Mouse (Mus musculus) left cerebral cortex, adult 6 months (tissue): ENCODE results near the gene Plppr3. TPM values are rescaled to one million over a fixed set of nuclear protein-coding genes. Genes with fewer than 3 reads are reported as not detected.

Source experiments
- long read RNA-seq, 2 experiments: library from polyadenylated mRNA; unstranded; transcript quantifications; one replicate each; pipeline ENCODE4 v2.0.0; 2019 to 2020
- polyA plus RNA-seq: library from polyadenylated mRNA; unstranded; fragments of <200 nt; fragmentation: Nextera tagmentation; gene quantifications from 2 replicates; pipeline ENCODE4 v1.2.3, GENCODE M21; 2021

Gene Plppr3
- 33.9 and 47.5 TPM in 2 replicates for polyA plus RNA-seq
- long read RNA-seq, experiment 1, transcript Plppr3-201 (7 exons, 2,766 nt) = major isoform, 101 of 169 reads
- long read RNA-seq, experiment 1, transcript Plppr3-206 (6 exons, 2,843 nt) = minor isoform, 28 of 169 reads
- long read RNA-seq, experiment 1, partial matches to known transcripts = 19 of 169 reads
- long read RNA-seq, experiment 1, other reads (novel, unspliced or antisense) = 21 of 169 reads
- long read RNA-seq, experiment 2, transcript Plppr3-201 (7 exons, 2,766 nt) = major isoform, 10 of 29 reads
- long read RNA-seq, experiment 2, partial matches to known transcripts = 10 of 29 reads
- long read RNA-seq, experiment 2, other reads (novel, unspliced or antisense) = 9 of 29 reads

DNA sequence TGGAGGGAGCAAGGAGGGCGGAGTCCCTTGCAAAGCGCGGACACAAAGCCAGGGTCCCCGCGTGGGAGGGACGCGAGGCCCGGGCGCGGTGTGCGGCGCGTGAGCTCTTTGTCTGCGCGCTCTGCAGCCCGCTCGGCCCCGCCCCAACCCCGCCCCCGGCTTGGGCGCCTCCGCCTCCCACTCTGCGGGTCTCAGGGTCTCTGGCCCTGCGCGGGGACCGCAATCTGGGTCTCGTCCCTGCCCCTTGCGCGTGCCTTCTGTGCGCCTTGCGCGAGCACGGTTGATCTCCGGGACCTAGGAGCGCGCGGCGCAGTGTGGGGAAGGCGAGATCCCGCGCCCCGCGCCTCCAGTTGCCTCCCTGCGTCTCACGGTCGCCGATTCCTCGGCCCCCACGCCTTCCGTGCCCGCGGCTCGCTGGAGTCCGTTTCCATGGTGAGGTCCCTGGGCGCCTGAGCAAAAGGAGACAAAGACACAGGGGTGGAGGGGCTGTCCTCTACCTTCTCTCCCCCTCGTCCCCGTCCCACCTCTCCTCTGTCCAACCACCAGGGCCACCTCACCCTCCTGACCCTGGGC, at the start of gene Plppr3, which contains the start of gene Prtn3:
TSS of gene Plppr3 (minus strand) at position 345 of the 573 bp plus-strand sequence.
TSS of gene Prtn3 (plus strand) at position 187 of the 573 bp plus-strand sequence.

GRCm38 (mm10) chr10:79920958-79921535, 46.6 kb upstream of the Plppr3 start, which contains the start of gene R3hdm4:
Gene R3hdm4, minus strand, starts transcription at chr10:79921208.

DNA sequence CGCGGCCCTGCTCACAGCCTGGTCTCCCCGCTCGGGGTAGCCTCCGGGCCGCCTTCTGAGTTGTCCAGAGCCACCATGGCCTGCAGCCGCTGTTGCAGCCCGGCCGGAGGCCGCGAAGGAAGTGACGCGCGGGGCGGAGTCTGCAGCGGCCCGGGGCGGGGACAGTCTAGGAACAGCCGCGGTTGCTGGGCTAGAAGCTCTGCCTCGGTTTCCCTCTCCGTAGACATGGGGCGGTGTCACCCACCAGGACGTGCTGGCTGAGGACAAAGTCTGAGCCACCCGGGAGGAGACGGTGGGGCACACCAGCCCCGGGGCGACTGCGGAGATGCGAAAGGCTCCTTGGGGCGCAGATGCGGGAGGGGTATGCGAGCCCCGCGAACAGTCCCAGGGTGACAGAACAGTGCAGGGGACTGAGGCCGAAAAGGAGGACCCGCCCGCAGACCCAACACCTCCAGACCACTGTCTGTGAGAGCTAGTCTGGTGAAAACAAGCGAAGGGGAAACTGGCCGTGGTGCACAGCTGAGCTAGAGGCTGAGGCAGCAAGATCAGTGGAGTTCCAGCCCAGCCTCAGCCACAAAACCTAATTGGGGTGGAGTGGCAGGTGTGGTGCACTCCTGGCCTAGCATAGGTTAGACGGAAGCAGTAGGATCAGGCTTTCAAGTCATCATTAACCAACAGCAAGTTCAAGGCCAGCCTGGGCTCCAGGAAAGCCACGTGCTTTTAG, 42.5 kb upstream of the Plppr3 start, which contains the start of gene Kiss1r:
TSS of gene Kiss1r (plus strand) at position 164 of the 724 bp plus-strand sequence.

GRCm38 (mm10) chr10:79910556-79910955, 36.1 kb upstream of the Plppr3 start, which contains the start of gene Gm26602:
Gene Gm26602, plus strand, starts transcription at chr10:79910856.

GRCm38 (mm10) chr10:79908167-79909091, 34.0 kb upstream of the Plppr3 start, which contains the start of gene Med16:
Gene Med16, minus strand, starts transcription at chr10:79908923.

GRCm38 (mm10) chr10:79890670-79891069, 16.2 kb upstream of the Plppr3 start, which contains the start of gene Cfd:
Gene Cfd, plus strand, starts transcription at chr10:79890853.

DNA sequence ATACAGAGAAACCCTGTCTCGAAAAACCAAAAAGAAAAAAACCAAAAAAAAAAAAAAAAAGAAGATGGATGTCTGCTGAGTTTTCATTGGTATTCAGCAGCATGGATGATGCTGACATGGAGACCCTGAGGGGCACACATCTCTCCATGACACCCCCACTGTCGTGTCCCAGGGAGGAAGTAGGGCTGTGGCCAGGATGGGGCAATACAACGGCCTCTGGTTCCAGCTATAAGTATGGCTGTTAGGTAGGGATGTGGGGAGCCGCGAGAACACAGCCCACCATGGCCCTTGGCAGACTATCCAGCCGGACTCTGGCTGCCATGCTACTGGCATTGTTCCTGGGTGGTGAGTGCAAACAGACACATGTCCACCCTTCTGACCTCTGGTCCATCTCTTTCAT, 11.6 kb upstream of the Plppr3 start, which contains the start of gene Elane:
TSS of gene Elane (plus strand) at position 194 of the 400 bp plus-strand sequence.

DNA sequence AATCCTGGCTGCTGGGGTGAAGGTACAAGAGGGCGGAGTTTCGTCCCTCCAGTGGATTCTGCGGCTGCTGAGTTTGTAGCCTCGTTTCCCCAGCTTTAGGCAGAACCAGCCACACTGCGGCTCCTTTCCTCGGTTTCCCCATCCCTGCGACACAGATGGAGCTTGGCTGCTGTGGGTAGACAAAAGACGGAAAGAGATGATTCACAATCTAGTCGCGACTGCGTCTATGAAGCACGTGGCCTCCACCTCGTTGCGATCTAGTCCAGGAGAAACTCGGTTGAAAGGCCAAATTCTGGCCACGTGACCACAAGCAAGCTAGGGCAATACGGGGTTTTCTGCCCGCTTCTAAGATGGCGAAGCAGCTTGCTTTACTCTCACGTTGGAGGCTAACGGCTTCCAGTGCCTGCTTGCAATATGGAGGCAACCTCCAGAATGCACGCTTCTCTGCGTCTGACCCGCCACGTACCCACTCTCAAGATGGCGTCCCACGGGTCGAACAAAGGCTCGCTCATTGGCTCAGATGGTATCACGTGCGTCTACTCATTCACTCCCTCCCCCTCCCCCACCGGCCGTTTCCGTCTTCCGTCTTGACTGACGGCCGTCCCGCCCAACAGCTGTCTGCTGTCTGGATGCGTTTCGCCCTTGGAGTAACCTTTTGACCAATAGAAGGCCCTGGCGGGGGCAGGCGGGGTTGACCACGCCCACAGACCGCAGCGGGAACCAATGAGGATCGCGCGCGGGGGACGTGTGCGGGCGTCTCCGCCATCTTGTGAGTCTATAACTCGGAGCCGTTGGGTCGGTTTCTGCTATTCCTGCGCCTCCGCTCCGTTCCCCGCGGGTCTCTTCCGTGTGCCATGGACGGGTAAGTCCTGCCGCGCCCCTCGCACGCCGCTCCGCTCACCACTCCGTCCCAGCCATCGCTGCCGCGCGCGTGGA, 20.3 kb downstream of the Plppr3 start, which contains the start of gene Ptbp1:
TSS of gene Ptbp1 (plus strand) at position 568 of the 936 bp plus-strand sequence.

DNA sequence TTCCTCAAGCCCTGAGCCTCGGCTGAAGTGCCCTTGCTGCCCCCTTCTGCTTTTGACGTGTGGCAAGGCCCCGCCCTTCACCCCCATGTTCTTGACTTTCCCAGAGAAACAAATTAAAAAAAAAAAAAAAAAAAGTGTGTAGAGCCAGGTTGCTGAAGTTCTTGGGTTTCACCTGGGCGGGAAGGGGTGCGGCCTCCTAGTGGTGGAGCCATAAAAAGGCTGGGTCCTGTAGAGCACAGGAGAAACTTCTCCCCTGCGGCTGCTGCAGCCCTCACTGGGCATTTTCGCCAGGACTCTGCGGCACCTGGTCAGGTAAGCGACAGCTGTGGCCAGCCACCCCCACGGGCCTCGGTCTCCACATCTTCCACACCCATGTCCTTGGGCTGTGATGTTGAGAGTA, 53.7 kb downstream of the Plppr3 start, which contains the start of gene Misp:
TSS of gene Misp (plus strand) at position 208 of the 400 bp plus-strand sequence.

Other genes with a start within 250 kb of the Plppr3 start
- 2.0 and 14.5 TPM in 2 replicates for gene Shc2, start 236.7 kb downstream of the Plppr3 start, polyA plus RNA-seq
- 0.27 and 0.31 TPM in 2 replicates for gene Odf3l2, start 228.9 kb downstream of the Plppr3 start, polyA plus RNA-seq
- not detected in 2 replicates for gene Madcam1, start 210.1 kb downstream of the Plppr3 start, polyA plus RNA-seq
- 153 and 198 TPM in 2 replicates for gene Tpgs1, start 205.3 kb downstream of the Plppr3 start, polyA plus RNA-seq
- gene Cdc34, start 192.4 kb downstream of the Plppr3 start, polyA plus RNA-seq = 20.2 and 34.0 TPM in 2 replicates
- 0.33 and 0.59 TPM in 2 replicates for gene Gzmm, start 185.6 kb downstream of the Plppr3 start, polyA plus RNA-seq
- 1,192 and 1,209 TPM in 2 replicates for gene Bsg, start 170.1 kb downstream of the Plppr3 start, polyA plus RNA-seq
- gene Hcn2, start 158.0 kb downstream of the Plppr3 start, polyA plus RNA-seq = 2.8 and 11.0 TPM in 2 replicates
- gene Polrmt, start 128.1 kb downstream of the Plppr3 start, polyA plus RNA-seq = 16.1 and 23.3 TPM in 2 replicates
- gene Fgf22, start 119.6 kb downstream of the Plppr3 start, polyA plus RNA-seq = 5.9 and 7.2 TPM in 2 replicates
- 8.2 and 82.8 TPM in 2 replicates for gene Rnf126, start 107.7 kb downstream of the Plppr3 start, polyA plus RNA-seq
- 1.2 and 1.8 TPM in 2 replicates for gene Fstl3, start 97.4 kb downstream of the Plppr3 start, polyA plus RNA-seq
- gene Prss57, start 83.7 kb downstream of the Plppr3 start, polyA plus RNA-seq = 1.1 and 2.3 TPM in 2 replicates
- gene Palm, start 81.1 kb downstream of the Plppr3 start, polyA plus RNA-seq = 53.6 and 165 TPM in 2 replicates
- gene Misp, start 53.6 kb downstream of the Plppr3 start, polyA plus RNA-seq = 0.13 and 0.25 TPM in 2 replicates
- gene Ptbp1, start 20.2 kb downstream of the Plppr3 start, polyA plus RNA-seq = 15.2 and 16.7 TPM in 2 replicates
- gene Prtn3, start 158 bp downstream of the Plppr3 start, polyA plus RNA-seq = 5.8 and 7.2 TPM in 2 replicates
- not detected in 2 replicates for gene Elane, start 11.6 kb upstream of the Plppr3 start, polyA plus RNA-seq
- gene Cfd, start 16.2 kb upstream of the Plppr3 start, polyA plus RNA-seq = not detected in 2 replicates
- gene Med16, start 34.3 kb upstream of the Plppr3 start, polyA plus RNA-seq = 30.8 and 51.7 TPM in 2 replicates
- not detected in 2 replicates for gene Gm26602, start 36.2 kb upstream of the Plppr3 start, polyA plus RNA-seq
- 4.6 and 5.7 TPM in 2 replicates for gene Kiss1r, start 42.3 kb upstream of the Plppr3 start, polyA plus RNA-seq
- gene R3hdm4, start 46.6 kb upstream of the Plppr3 start, polyA plus RNA-seq = 220 and 307 TPM in 2 replicates
- gene Arid3a, start 52.4 kb upstream of the Plppr3 start, polyA plus RNA-seq = 1.3 and 1.9 TPM in 2 replicates
- gene Wdr18, start 85.5 kb upstream of the Plppr3 start, polyA plus RNA-seq = 71.4 and 97.3 TPM in 2 replicates
- 0.11 and 0.25 TPM in 2 replicates for gene Grin3b, start 96.1 kb upstream of the Plppr3 start, polyA plus RNA-seq
- gene Tmem259, start 109.7 kb upstream of the Plppr3 start, polyA plus RNA-seq = 15.5 and 16.3 TPM in 2 replicates
- 9.0 and 11.4 TPM in 2 replicates for gene Cnn2, start 114.0 kb upstream of the Plppr3 start, polyA plus RNA-seq
- gene Abca7, start 121.9 kb upstream of the Plppr3 start, polyA plus RNA-seq = 1.4 and 1.5 TPM in 2 replicates
- gene Arhgap45, start 142.0 kb upstream of the Plppr3 start, polyA plus RNA-seq = 1.1 and 1.3 TPM in 2 replicates
- gene Polr2e, start 165.2 kb upstream of the Plppr3 start, polyA plus RNA-seq = 196 and 262 TPM in 2 replicates
- 1,067 and 1,120 TPM in 2 replicates for gene Gpx4, start 172.5 kb upstream of the Plppr3 start, polyA plus RNA-seq
- gene Sbno2, start 230.9 kb upstream of the Plppr3 start, polyA plus RNA-seq = 2.7 and 3.4 TPM in 2 replicates
- gene Stk11, start 241.2 kb upstream of the Plppr3 start, polyA plus RNA-seq = 13.1 and 20.8 TPM in 2 replicates